Mouse (Mus musculus) layer of hippocampus, adult 2 months (tissue): ENCODE measurements at regions not wholly inside any gene's neighbourhood (a gene's known extent, or its start where the extent isn't known, plus 50 kb on each side); places are given as distances from the start of the nearest gene placed in this dataset.

ENCODE experiments used
- DNase-seq, 2 experiments: peaks; one replicate each; pipeline ENCODE4 v3.0.0; 2022; ENCODE audit warnings: low spot score in 2 of 2
- H3K27ac ChIP-seq: fragments of 200-600 bp; 2 replicates; pipeline ENCODE4 v1.8.1; 2022
- H3K4me3 ChIP-seq: fragments of 200-600 bp; 2 replicates; pipeline ENCODE4 v1.8.1; 2022; ENCODE audit warnings: mild to moderate bottlenecking
- CTCF ChIP-seq: fragments of 200-600 bp; conservative IDR thresholded peaks from 2 replicates; pipeline ENCODE4 v1.8.1; 2022; ENCODE audit warnings: antibody characterized with exemption, mild to moderate bottlenecking, moderate library complexity

DNA sequence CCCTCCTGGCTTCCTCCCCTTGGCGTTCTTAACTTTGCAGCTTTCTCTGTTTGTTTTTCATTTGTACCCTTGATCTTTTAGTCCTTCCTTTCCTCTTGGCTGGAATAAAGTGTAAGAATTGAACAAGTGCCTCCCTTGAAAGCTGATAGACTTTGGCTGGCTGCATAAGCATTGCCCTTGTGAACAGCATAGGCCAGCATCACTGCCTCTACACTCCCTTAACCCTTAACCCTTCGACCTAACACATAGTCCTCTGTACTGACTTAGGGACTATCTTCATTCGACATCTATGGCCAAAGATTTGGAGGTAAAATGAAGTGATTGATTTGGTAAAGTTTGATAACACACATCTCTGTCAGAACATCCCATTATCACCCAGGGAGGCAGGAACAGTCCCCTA is 163.5 kb upstream of the Tbx18 start:
- Histone ChIP-seq H3K4me3 (no peak overlapping the region), H3K27ac (no peak overlapping the region)
- no peak for DNase-seq
- TF ChIP-seq CTCF: no peak

DNA sequence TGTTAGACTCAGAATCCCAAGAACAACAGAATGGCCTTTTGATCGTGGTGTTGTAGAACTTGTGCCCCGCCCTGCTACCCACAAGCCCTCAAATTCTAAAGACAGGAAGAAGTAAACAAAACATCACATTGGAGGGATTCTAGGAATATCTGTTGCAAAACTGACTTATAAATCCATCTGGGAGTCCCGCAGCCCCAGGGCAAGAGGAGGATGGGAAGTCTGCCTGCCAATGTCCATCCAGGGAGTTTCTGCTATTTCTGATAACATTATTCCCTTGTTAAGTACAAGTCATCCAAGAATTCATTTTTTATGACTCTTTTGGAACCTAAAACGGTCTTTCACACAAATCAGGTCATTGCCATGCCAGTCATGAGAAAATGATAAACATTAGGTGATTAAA is 164.5 kb upstream of the Tbx18 start:
- no peak overlapping the region for H3K4me3 ChIP-seq
- TF ChIP-seq CTCF: no peak
- no peak for DNase-seq
- H3K27ac ChIP-seq: no peak overlapping the region

DNA sequence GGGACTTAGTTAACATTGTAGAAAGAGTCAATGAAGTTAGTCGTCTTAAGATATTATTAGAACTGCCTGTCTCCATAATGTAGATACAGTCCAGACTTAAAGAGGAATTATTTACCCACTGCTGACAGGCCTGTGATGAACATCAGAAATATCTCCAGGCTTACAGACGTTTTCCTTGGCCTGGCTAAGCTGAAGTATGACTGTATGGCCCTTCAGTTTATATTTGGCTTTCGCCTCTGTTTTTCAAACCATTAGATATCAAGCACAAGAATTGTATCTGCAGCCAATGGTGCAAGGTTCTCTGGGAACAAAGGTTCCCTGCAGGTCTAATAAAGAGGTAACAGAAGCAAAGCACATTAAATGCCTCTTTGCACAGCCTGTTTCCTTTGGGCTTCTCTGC is 166.3 kb upstream of the Tbx18 start:
- DNase-seq: no peak
- Histone ChIP-seq H3K27ac (no peak overlapping the region), H3K4me3 (no peak overlapping the region)
- no peak for TF ChIP-seq CTCF

DNA sequence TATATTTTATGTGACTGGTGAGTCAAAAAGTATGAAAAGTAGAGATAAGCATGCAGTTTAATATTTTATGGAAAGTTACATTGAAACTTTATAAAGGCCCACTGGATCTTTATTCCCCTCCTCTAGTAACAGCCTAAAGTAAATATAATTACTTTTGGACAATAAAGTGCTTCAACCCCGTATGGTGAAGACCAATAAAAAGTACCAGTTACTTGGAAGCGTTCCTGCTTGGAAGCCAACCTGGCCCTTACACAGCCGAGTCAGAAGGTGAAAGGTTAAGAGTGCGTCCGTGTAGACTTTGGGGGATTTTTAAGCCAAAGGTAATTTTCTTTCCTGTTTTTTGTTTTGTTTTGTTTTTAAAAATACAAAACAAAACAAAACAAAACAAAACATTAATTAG is 168.3 kb upstream of the Tbx18 start:
- H3K27ac ChIP-seq: no peak overlapping the region
- no peak for DNase-seq
- H3K4me3 ChIP-seq: no peak overlapping the region
- TF ChIP-seq CTCF: no peak

DNA sequence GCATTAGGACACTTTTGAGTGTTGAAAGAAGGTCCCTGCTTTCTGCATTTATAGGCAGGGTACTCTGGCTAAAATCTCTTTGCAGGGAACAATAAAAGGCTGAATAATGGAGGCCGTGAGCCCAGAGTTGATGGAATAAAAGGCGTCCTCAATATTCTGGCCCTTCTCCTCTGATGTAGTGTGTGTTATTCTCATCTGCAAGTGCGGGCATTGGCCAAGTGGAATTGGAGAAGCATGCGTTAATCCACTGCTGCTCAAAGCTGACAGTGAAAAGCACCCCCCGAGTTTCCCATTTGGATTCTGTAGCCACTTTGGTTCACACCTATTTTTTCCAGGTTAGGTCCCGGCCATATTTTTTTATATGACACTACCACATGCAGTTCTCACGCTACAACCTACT is 168.7 kb upstream of the Tbx18 start:
- no peak for TF ChIP-seq CTCF
- Histone ChIP-seq H3K4me3 (no peak overlapping the region), H3K27ac (no peak overlapping the region)
- DNase-seq: no peak

DNA sequence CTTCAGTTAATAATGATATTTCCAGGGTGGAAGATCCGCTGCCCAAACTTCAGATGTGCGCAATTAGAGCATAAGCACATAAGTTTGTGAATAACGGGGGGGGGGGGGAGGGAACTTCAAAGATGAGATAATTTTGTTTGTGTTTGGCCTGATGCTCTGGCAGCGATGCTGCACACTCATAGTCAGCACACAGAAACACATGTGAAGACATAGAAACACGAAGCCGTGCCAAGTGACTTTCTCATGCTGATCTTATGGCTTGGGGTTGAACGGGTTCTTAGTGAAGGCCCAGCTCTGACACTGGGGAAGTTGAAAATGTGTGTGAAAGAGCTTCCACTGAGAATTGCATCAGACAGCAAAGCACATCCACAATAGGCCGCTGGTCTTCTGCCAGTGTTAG is 190.2 kb upstream of the Tbx18 start:
- DNase-seq: no peak
- Histone ChIP-seq H3K4me3 (no peak overlapping the region), H3K27ac (no peak overlapping the region)
- TF ChIP-seq CTCF: no peak

- Histone ChIP-seq H3K4me3 (no peak overlapping the region), H3K27ac (no peak overlapping the region)
- DNase-seq: no peak
- TF ChIP-seq CTCF: no peak
These were observed 194.1 kb upstream of the Tbx18 start for GRCm38 (mm10) chr9:87925151-87925550.

DNA sequence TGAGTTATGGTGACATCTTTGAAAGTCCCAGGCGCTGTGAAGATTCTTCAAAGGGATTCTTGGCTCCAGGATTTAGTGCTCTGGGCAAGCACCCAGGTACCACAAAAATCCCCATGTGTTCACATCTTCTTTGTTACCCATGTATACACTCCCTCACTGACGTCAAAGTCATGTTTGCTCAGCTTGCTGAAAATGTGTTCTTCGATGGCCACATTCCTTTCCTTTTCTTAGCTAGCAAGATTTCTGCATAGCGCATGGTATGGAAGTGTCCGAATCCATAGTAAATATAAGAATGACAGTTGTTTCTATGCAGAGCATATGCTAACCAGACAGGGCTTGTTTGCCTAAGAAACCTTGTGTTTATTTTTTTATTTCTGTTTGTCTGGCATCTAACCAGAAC is 202.2 kb upstream of the Tbx18 start:
- DNase-seq: no peak
- no peak for TF ChIP-seq CTCF
- no peak overlapping the region for H3K27ac ChIP-seq
- no peak overlapping the region for H3K4me3 ChIP-seq

- Histone ChIP-seq H3K4me3 (no peak overlapping the region), H3K27ac (no peak overlapping the region)
- no peak for DNase-seq
- TF ChIP-seq CTCF: no peak
These were observed 221.4 kb upstream of the Tbx18 start for GRCm38 (mm10) chr9:87952426-87952825.

GRCm38 (mm10) chr9:87954941-87955340 is 223.9 kb upstream of the Tbx18 start:
- TF ChIP-seq CTCF: no peak
- Histone ChIP-seq H3K4me3 (no peak overlapping the region), H3K27ac (no peak overlapping the region)
- no peak for DNase-seq

DNA sequence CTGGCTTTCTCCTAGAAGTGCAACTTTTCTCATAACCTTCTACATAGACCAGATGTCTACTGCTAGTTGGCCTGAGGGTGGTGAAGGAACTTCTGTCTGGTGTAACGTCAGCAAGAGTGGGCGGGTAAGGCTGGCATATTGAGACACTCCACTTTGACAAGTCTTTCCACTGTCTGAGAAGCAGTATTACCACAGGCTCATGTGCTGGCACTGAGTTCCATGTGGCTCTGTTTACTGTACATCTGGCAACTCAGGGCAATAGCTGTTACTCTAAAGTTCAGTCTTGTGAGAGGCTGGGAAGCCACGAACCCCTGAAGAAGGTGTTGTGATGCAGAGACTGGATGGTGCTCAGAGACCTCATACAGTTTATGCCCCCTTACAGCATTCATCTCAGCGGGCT is 230.7 kb upstream of the Tbx18 start:
- Histone ChIP-seq H3K4me3 (no peak overlapping the region), H3K27ac (no peak overlapping the region)
- no peak for TF ChIP-seq CTCF
- no peak for DNase-seq

DNA sequence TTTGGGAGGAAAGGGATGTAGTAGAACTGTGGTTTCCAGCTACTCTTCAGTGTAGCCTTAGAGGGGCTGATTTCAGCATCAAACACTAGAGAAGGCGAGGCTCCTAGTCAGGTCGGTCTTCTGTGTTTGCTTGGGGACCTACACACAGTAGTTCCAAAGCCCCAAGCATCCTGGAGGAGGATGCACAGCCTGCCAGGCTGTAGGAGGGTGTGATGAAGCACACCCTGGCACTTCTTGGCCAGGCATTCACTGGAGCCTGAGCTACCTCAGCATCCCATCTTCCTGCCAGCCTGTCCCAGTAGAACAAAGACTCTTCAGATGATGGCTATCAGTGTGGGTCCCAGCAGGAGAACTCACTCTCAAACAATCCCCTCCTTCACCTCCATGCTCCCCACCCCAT is 233.4 kb upstream of the Tbx18 start:
- DNase-seq: no peak
- H3K27ac ChIP-seq: no peak overlapping the region
- no peak for TF ChIP-seq CTCF
- H3K4me3 ChIP-seq: no peak overlapping the region

DNA sequence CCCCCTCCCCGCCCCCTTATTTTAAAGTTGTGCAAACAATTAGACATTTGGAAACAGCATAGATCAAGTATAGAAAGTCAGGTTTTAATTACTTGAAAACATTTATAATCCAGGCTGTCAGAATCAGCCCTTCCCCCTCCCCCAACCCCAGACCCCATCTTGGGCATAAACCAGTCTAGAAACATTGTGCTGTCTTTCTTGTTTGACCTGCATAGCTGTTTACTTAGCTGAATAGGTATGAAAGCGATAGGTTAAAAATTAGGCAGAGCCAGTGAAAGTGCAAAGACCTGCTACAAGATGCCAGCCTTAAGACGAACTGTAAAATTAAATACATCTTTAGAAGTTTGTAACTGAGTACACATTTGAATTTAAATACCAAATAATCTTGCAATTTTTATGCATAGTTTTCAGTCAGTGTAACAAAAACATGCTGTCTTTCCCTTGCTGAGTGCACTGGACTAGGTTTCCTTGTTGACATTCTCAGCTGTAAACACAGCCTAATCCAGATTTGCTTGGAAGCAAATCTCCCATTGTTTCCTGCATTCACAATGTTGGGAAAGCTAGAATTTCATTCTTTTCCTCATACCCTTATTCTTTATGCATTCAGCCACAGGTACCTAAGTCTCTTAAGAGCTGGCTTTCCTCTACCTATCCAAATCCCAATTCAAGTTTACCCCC is 234.2 kb upstream of the Tbx18 start:
- H3K4me3 ChIP-seq: no peak overlapping the region
- no peak overlapping the region for H3K27ac ChIP-seq
- no peak for TF ChIP-seq CTCF
- no peak for DNase-seq

DNA sequence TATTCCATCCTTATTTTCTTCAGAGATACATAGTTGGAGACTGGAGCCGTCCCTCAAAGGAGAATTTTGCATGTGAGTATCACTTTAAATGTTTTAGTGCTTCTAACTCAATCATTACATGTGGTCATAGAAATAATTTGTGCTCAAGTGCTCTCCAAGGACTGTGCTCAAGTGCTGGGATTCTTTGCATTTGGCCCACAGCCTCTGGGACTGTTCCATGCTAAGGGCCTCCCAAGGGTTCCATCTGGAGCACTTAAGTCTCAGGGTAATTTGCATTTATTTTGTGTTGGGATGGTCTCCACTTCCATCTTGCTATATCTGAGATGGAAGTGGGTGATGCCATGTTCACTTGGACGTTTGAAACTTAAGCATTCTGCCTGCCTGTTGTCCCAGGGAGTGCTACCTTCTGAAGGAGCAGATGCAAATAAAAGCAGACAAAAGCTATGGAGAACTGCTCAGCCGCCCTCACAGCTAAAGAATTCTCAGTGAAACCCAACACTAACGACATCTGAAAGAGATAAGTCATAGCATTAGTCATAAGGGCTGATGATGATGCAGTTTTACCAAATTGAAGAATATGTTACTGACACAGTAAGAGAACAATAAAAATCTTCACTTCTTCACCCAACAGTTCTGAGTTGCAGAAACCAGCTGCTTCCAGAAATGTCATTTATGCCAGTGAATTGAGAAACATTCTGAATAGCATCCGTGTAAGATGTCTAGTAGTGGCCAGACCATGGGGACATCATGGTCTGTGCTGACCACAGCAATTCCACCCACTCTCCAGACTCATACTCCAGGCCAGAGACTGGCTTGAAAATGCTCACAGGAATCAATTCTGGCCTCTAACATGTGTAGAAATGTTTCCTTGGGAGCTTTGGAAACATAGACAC is 237.4 kb upstream of the Tbx18 start:
- Histone ChIP-seq H3K27ac (no peak overlapping the region), H3K4me3 (no peak overlapping the region)
- no peak for TF ChIP-seq CTCF
- DNase-seq: no peak
